In the genomic region with DNA sequence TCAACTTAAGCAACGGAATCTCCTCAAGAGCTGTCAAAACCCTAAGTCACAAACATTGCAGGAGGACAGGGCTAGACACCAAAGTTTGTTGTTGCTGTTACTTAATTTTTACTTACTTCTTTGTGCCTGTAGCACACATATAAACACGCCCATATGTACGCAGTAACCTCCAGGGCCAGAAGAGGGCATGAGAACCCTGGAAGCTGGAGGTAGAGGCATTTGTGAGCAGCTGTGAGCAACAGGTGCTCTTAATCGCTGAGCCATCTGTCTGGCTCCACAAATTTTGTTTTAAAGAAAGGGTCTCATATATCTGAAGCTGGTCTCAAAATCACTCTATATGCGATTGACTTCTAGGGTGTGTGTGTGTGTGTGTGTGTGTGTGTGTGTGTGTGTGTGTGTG, we compare ENCODE assay signal across 10 mouse cellular contexts. TPM values are rescaled to one million over a fixed set of nuclear protein-coding genes. Genes with fewer than 3 reads are reported as not detected.
DNase-seq lines count a peak whose midpoint lies in the region; ATAC-seq lines count a peak whose summit lies in the region.
"Had no signal": no experiment of that assay in that cellular context is flagged by ENCODE, and none has a peak within 500 bp of the region (broad histone marks: within the 10 kb centered on the region; RNA-seq: fewer than 3 reads in every experiment).

No protein-coding gene starts in this region.

- WGBS in forebrain, embryonic 14.5 days: 52% methylated on average over 5 of the region's 5 CpGs
- 53% methylated on average over 5 of the region's 5 CpGs for WGBS in forebrain, embryonic 12.5 days
- 53% methylated on average over 5 of the region's 5 CpGs for WGBS in forebrain, embryonic 15.5 days

- no peak overlapping the region for H3K4me3 ChIP-seq in forebrain, embryonic 14.5 days (ENCODE audit: low read depth, low read length)
- H3K4me3 ChIP-seq in forebrain, embryonic 12.5 days (replicated peaks): no peak overlapping the region
- H3K4me3 ChIP-seq in forebrain, embryonic 15.5 days: no peak overlapping the region
- H3K4me3 ChIP-seq: liver, embryonic 15.5 days had no signal

- H3K36me3 ChIP-seq in forebrain, embryonic 14.5 days (ENCODE audit: control insufficient read depth, insufficient read depth, low read length): peaks cover 3% of the 10 kb centered on the region; the same call in 1 of the 2 replicates
- H3K36me3 ChIP-seq in forebrain, embryonic 12.5 days (replicated peaks): 0 out of 2 replicates have a peak, but pooled peaks cover 6% of the 10 kb centered on the region
- H3K36me3 ChIP-seq in forebrain, embryonic 15.5 days: no peaks in the 10 kb centered on the region
- H3K36me3 ChIP-seq: liver, embryonic 15.5 days had no signal

- no peak for ATAC-seq in forebrain, embryonic 14.5 days
- ATAC-seq in forebrain, embryonic 12.5 days (ENCODE audit: low FRiP score): no peak
- no peak for ATAC-seq in forebrain, embryonic 15.5 days (replicated peaks)

- no peak overlapping the region for H3K9ac ChIP-seq in forebrain, embryonic 14.5 days (ENCODE audit: low read length)
- no peak overlapping the region for H3K9ac ChIP-seq in forebrain, embryonic 12.5 days
- H3K9ac ChIP-seq in forebrain, embryonic 15.5 days (replicated peaks): no peak overlapping the region
- H3K9ac ChIP-seq: liver, embryonic 15.5 days had no signal

- H3K9me3 ChIP-seq in forebrain, embryonic 14.5 days (replicated peaks; ENCODE audit: control insufficient read depth, low read length): no peaks in the 10 kb centered on the region
- H3K9me3 ChIP-seq in forebrain, embryonic 12.5 days: no peaks in the 10 kb centered on the region
- no peaks in the 10 kb centered on the region for H3K9me3 ChIP-seq in forebrain, embryonic 15.5 days
- H3K9me3 ChIP-seq: liver, embryonic 15.5 days had no signal

- peak; percentile 65 for DNase-seq in forebrain, embryonic 14.5 days (ENCODE audit: low spot score)
- DNase-seq in 3T3-L1 (ENCODE audit: low read depth, low spot score): peak; percentile 79
- DNase-seq in T-cell, adult 2 months (ENCODE audit: low spot score): peak; percentile 40
- DNase-seq in induced T-regulatory cell, adult 2 months (ENCODE audit: low read depth): peak; percentile 67
- peak; percentile 66 for DNase-seq in lung, postnatal 36 days
- no peak for DNase-seq in gastrocnemius, postnatal 36 days

- intact Hi-C loops in gastrocnemius, postnatal 36 days (cut with DNase I): loop anchor here (10.0 kb wide), 1 partner anchor 210 kb away; the partner anchor contains the start of genes Fcor and Trappc5

- 0 out of 2 replicates have a peak, but pooled peaks cover 3% of the 10 kb centered on the region for H3K4me1 ChIP-seq in forebrain, embryonic 14.5 days (ENCODE audit: control insufficient read depth, insufficient read depth, low read length)
- peaks cover 10% of the 10 kb centered on the region; the same call in 1 of the 2 replicates for H3K4me1 ChIP-seq in forebrain, embryonic 12.5 days
- H3K4me1 ChIP-seq in forebrain, embryonic 15.5 days: 0 out of 2 replicates have a peak, but pooled peaks cover 3% of the 10 kb centered on the region

- H3K27ac ChIP-seq in forebrain, embryonic 14.5 days (ENCODE audit: low read depth, low read length): no peak overlapping the region
- no peak overlapping the region for H3K27ac ChIP-seq in forebrain, embryonic 12.5 days
- no peak overlapping the region for H3K27ac ChIP-seq in forebrain, embryonic 15.5 days (replicated peaks)
- H3K27ac ChIP-seq: liver, embryonic 15.5 days had no signal

- H3K4me2 ChIP-seq in forebrain, embryonic 14.5 days (ENCODE audit: low read length): no peak overlapping the region
- no peak overlapping the region for H3K4me2 ChIP-seq in forebrain, embryonic 12.5 days
- H3K4me2 ChIP-seq in forebrain, embryonic 15.5 days (replicated peaks): no peak overlapping the region
- H3K4me2 ChIP-seq: liver, embryonic 15.5 days had no signal

- H3K27me3 ChIP-seq in forebrain, embryonic 14.5 days (replicated peaks; ENCODE audit: control insufficient read depth, insufficient read depth, low read length): no peaks in the 10 kb centered on the region
- H3K27me3 ChIP-seq in forebrain, embryonic 12.5 days: no peaks in the 10 kb centered on the region
- no peaks in the 10 kb centered on the region for H3K27me3 ChIP-seq in forebrain, embryonic 15.5 days
- H3K27me3 ChIP-seq: liver, embryonic 15.5 days had no signal

RNA-seq across cellular contexts. Expression of gene Pex11g, which starts 3.2 kb away (rescaled TPM):
- 1.9 and 2.3 TPM in 2 replicates for polyA plus RNA-seq in forebrain, embryonic 14.5 days (2014; fragmentation: Nextera tagmentation; extraction: Ambion mirVana)
- 3.7 and 4.4 TPM in 2 replicates for polyA plus RNA-seq in forebrain, embryonic 12.5 days (2016; fragmentation: Nextera tagmentation; extraction: Ambion mirVana)
- polyA plus RNA-seq in forebrain, embryonic 15.5 days (2015; fragmentation: Nextera tagmentation; extraction: Ambion mirVana): 3.3 and 3.8 TPM in 2 replicates
- 1 to 10 TPM; 2.4 to 3.5 TPM for total RNA-seq in gastrocnemius, postnatal 36 days (2021)

RNA-seq across cellular contexts. Expression of gene Tex45, which starts 6.4 kb away (rescaled TPM):
- 0.14 and 0.18 TPM in 2 replicates for polyA plus RNA-seq in forebrain, embryonic 14.5 days (2014; fragmentation: Nextera tagmentation; extraction: Ambion mirVana)
- polyA plus RNA-seq in forebrain, embryonic 12.5 days (2016; fragmentation: Nextera tagmentation; extraction: Ambion mirVana): not detected in 2 replicates
- polyA plus RNA-seq in forebrain, embryonic 15.5 days (2015; fragmentation: Nextera tagmentation; extraction: Ambion mirVana): 0.11 and 0.25 TPM in 2 replicates
- total RNA-seq in gastrocnemius, postnatal 36 days (2021): under 1 TPM in 1 of 2 experiments, not detected in 1; 0.15 TPM
- polyA plus RNA-seq: liver, embryonic 15.5 days; stomach, embryonic 16.5 days had no signal

RNA-seq across cellular contexts. Expression of gene Zfp358, which starts 28.6 kb away (rescaled TPM):
- polyA plus RNA-seq in forebrain, embryonic 14.5 days (2014; fragmentation: Nextera tagmentation; extraction: Ambion mirVana): 66.2 and 66.5 TPM in 2 replicates
- polyA plus RNA-seq in forebrain, embryonic 12.5 days (2016; fragmentation: Nextera tagmentation; extraction: Ambion mirVana): 69.3 and 78.4 TPM in 2 replicates
- 74.3 and 79.6 TPM in 2 replicates for polyA plus RNA-seq in forebrain, embryonic 15.5 days (2015; fragmentation: Nextera tagmentation; extraction: Ambion mirVana)
- 10 to 100 TPM; 28.8 to 29.1 TPM for total RNA-seq in gastrocnemius, postnatal 36 days (2021)

RNA-seq across cellular contexts. Expression of gene Mcoln1, which starts 35.9 kb away (rescaled TPM):
- polyA plus RNA-seq in forebrain, embryonic 14.5 days (2014; fragmentation: Nextera tagmentation; extraction: Ambion mirVana): 50.5 and 52.2 TPM in 2 replicates
- 68.5 and 72.4 TPM in 2 replicates for polyA plus RNA-seq in forebrain, embryonic 12.5 days (2016; fragmentation: Nextera tagmentation; extraction: Ambion mirVana)
- 88.9 and 95.4 TPM in 2 replicates for polyA plus RNA-seq in forebrain, embryonic 15.5 days (2015; fragmentation: Nextera tagmentation; extraction: Ambion mirVana)
- total RNA-seq in gastrocnemius, postnatal 36 days (2021): 10 to 100 TPM; 21.3 to 23.0 TPM

RNA-seq across cellular contexts. Expression of gene Pnpla6, which starts 50.9 kb away (rescaled TPM):
- 16.7 and 20.7 TPM in 2 replicates for polyA plus RNA-seq in forebrain, embryonic 14.5 days (2014; fragmentation: Nextera tagmentation; extraction: Ambion mirVana)
- 22.7 and 24.2 TPM in 2 replicates for polyA plus RNA-seq in forebrain, embryonic 12.5 days (2016; fragmentation: Nextera tagmentation; extraction: Ambion mirVana)
- polyA plus RNA-seq in forebrain, embryonic 15.5 days (2015; fragmentation: Nextera tagmentation; extraction: Ambion mirVana): 28.0 and 28.1 TPM in 2 replicates
- 10 to 100 TPM in 1 of 2 experiments, 1 to 10 TPM in 1; 8.4 to 10.4 TPM for total RNA-seq in gastrocnemius, postnatal 36 days (2021)

Comparison
In these comparisons a context has a peak if more than half of its experiments do, and no peak if none do; other contexts are left out.
1. DNase-seq: peak in forebrain, embryonic 14.5 days (single experiment), 3T3-L1 (single experiment), T-cell, adult 2 months (single experiment), induced T-regulatory cell, adult 2 months (single experiment) and lung, postnatal 36 days (single experiment); none in gastrocnemius, postnatal 36 days (0 of 2).